Mouse (Mus musculus): ENCODE measurements around the gene Ubxn11. TPM values are rescaled to one million over a fixed set of nuclear protein-coding genes. Genes with fewer than 3 reads are reported as not detected.

Gene Ubxn11
- polyA plus RNA-seq, 1 experiment from 2014 or later: 1.3 TPM

DNA sequence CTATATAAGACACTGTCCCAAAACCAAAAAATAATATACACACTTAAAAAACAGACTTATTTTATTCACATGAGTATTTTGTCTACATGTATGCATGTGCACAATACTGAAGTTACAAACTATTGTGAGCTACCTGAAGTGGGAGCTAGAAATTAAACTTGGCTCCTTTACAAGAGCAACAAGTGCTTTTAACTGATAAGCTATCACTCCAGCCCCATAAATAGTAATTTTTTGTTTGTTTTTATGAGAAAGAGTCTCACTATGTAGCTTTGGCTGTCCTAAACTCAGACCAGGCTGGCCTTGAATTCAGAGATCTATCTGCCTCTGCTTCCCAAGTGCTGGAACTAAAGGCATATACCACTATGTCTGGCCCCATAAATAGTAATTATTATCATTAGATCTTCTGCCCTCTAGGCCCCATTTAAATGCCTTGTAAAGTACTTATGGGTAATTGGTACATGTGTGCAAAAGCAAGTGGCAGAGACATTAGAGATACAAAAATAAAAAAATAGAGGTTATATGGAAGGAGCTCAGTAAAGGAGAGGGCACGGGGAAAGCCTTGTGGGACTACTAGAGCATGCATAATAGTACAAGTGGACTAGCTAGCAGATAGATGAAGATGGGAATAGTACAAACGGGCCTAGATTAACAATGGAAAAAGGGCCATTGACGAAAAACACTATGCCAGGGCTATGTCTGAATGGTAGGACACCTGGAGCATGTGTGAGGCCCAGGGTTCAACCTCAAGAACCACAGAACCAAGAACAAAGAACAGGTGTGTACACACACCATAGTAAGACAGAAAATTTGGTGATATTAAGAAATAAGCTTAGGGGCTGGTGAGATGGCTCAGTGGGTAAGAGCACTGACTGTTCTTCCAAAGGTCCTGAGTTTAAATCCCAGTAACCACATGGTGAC, 63.4 kb downstream of the Ubxn11 start:
- Histone ChIP-seq H3K4me2 (replicated peaks; ENCODE audit: low read depth) (no peak overlapping the region), H3K36me3 (ENCODE audit: control insufficient read depth, insufficient read depth, low read length) (no peaks in the 10 kb centered on the region), H3K4me3 (ENCODE audit: low read depth, low read length) (no peak overlapping the region), H3K27me3 (ENCODE audit: control insufficient read depth, insufficient read depth, low read length) (no peaks in the 10 kb centered on the region), H3K27ac (replicated peaks) (no peak overlapping the region), H3K4me1 (replicated peaks; ENCODE audit: control insufficient read depth, insufficient read depth) (no peaks in the 10 kb centered on the region), H3K9ac (ENCODE audit: low read length) (no peak overlapping the region), H3K9me3 (ENCODE audit: control insufficient read depth, low read length) (no peaks in the 10 kb centered on the region)
- ATAC-seq (ENCODE audit: low FRiP score, low TSS enrichment) (peak; percentile 64), DNase-seq (ENCODE audit: low spot score) (no peak)
- TF ChIP-seq EP300 (optimal IDR thresholded peaks at IDR 0.05) (no peak), CTCF (IDR thresholded peaks at IDR 0.05; ENCODE audit: low read depth) (no peak)
- 76% methylated on average over 3 of the region's 3 CpGs for WGBS

DNA sequence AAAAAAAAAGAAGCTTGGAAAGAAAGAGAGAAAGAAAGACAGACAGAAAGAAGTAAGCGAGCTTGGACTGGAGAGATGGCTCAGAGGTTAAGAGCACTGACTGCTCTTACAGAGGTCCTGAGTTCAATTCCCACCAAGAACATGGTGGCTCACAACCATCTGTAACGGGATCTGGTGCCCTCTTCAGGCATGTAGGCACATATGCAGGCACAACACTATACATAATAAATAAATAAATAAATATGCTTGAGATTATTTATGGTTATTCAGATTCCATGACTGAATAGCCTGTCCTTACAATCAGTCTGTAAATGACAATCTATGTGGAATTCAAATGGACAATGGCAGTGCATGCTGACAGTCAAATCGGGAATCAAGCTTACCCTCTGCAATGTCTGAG, 64.5 kb downstream of the Ubxn11 start:
- ATAC-seq (ENCODE audit: low FRiP score, low TSS enrichment): no peak
- 89% methylated on average over 3 of the region's 3 CpGs for WGBS
- H3K9ac ChIP-seq (ENCODE audit: low read length): no peak overlapping the region

DNA sequence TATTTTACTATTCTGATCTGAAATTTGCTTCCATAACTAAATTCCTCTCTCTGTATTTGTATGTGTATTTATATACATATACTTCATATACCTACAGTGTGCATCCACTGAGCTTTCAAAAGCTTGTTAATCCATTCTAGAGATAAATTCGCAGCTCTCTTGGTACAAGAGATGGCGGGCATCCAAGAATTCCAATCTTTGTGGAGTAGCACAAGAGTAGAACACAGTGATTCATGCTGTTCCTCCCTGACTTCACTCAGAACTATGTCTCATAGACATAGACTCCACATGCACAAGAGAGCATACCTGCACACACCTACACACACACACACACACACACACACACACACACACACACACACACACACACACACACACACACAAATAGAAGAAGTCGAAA, 70.0 kb downstream of the Ubxn11 start:
- no peak for DNase-seq (ENCODE audit: low spot score)
- Histone ChIP-seq H3K36me3 (ENCODE audit: control insufficient read depth, insufficient read depth, low read length) (peaks cover 3% of the 10 kb centered on the region; the same call in 1 of the 2 replicates), H3K27me3 (ENCODE audit: control insufficient read depth, insufficient read depth, low read length) (no peaks in the 10 kb centered on the region), H3K4me1 (replicated peaks; ENCODE audit: control insufficient read depth, insufficient read depth) (no peaks in the 10 kb centered on the region), H3K9ac (ENCODE audit: low read length) (no peak overlapping the region), H3K4me3 (ENCODE audit: low read depth, low read length) (no peak overlapping the region), H3K9me3 (ENCODE audit: control insufficient read depth, low read length) (no peaks in the 10 kb centered on the region), H3K4me2 (replicated peaks; ENCODE audit: low read depth) (no peak overlapping the region), H3K27ac (replicated peaks) (no peak overlapping the region)
- no peak for ATAC-seq (ENCODE audit: low FRiP score, low TSS enrichment)
- no peak for TF ChIP-seq CTCF (IDR thresholded peaks at IDR 0.05; ENCODE audit: low read depth)
- WGBS: 57% methylated on average over 3 of the region's 3 CpGs

More for the DNA sequence above, 64.5 kb downstream of the Ubxn11 start:
- Histone ChIP-seq H3K9me3 (ENCODE audit: control insufficient read depth, low read length) (no peaks in the 10 kb centered on the region), H3K4me2 (replicated peaks; ENCODE audit: low read depth) (no peak overlapping the region), H3K4me3 (ENCODE audit: low read depth, low read length) (no peak overlapping the region), H3K27me3 (ENCODE audit: control insufficient read depth, insufficient read depth, low read length) (no peaks in the 10 kb centered on the region), H3K36me3 (ENCODE audit: control insufficient read depth, insufficient read depth, low read length) (peaks cover 3% of the 10 kb centered on the region; the same call in 1 of the 2 replicates), H3K27ac (replicated peaks) (no peak overlapping the region), H3K4me1 (replicated peaks; ENCODE audit: control insufficient read depth, insufficient read depth) (no peaks in the 10 kb centered on the region)
- no peak for DNase-seq (ENCODE audit: low spot score)
- TF ChIP-seq EP300 (optimal IDR thresholded peaks at IDR 0.05) (no peak), CTCF (IDR thresholded peaks at IDR 0.05; ENCODE audit: low read depth) (peak; percentile 48)

Other genes with a start within 250 kb of the Ubxn11 start
- gene Rps6ka1, start 214.8 kb upstream of the Ubxn11 start, polyA plus RNA-seq (2015; fragmentation: Nextera tagmentation; extraction: Ambion mirVana): 45.5 and 46.0 TPM in 2 replicates
- gene Hmgn2, start 133.9 kb upstream of the Ubxn11 start, polyA plus RNA-seq (2015; fragmentation: Nextera tagmentation; extraction: Ambion mirVana): 762 and 782 TPM in 2 replicates
- gene Dhdds, start 101.7 kb upstream of the Ubxn11 start, polyA plus RNA-seq (2015; fragmentation: Nextera tagmentation; extraction: Ambion mirVana): 23.1 TPM in 2 replicates
- gene Lin28a, start 83.7 kb upstream of the Ubxn11 start, polyA plus RNA-seq (2015; fragmentation: Nextera tagmentation; extraction: Ambion mirVana): not detected in 2 replicates
- not detected in 2 replicates for gene Zfp683, start 48.7 kb upstream of the Ubxn11 start, polyA plus RNA-seq (2015; fragmentation: Nextera tagmentation; extraction: Ambion mirVana)
- 15.6 and 21.6 TPM in 2 replicates for gene Crybg2, start 41.8 kb upstream of the Ubxn11 start, polyA plus RNA-seq (2015; fragmentation: Nextera tagmentation; extraction: Ambion mirVana)
- 18.0 and 20.3 TPM in 2 replicates for gene Cd52, start 7.5 kb upstream of the Ubxn11 start, polyA plus RNA-seq (2015; fragmentation: Nextera tagmentation; extraction: Ambion mirVana)
- gene Sh3bgrl3, start 26.2 kb downstream of the Ubxn11 start, polyA plus RNA-seq (2015; fragmentation: Nextera tagmentation; extraction: Ambion mirVana): 522 and 533 TPM in 2 replicates
- gene Cep85, start 84.5 kb downstream of the Ubxn11 start, polyA plus RNA-seq (2015; fragmentation: Nextera tagmentation; extraction: Ambion mirVana): 87.6 and 102 TPM in 2 replicates
- not detected in 2 replicates for gene Gm7534, start 100.4 kb downstream of the Ubxn11 start, polyA plus RNA-seq (2015; fragmentation: Nextera tagmentation; extraction: Ambion mirVana)
- gene Catsper4, start 124.8 kb downstream of the Ubxn11 start, polyA plus RNA-seq (2015; fragmentation: Nextera tagmentation; extraction: Ambion mirVana): 0.11 and 0.19 TPM in 2 replicates
- 9.4 and 9.5 TPM in 2 replicates for gene Cnksr1, start 135.8 kb downstream of the Ubxn11 start, polyA plus RNA-seq (2015; fragmentation: Nextera tagmentation; extraction: Ambion mirVana)
- gene E130218I03Rik, start 141.1 kb downstream of the Ubxn11 start, polyA plus RNA-seq (2015; fragmentation: Nextera tagmentation; extraction: Ambion mirVana): 0.21 and 0.31 TPM in 2 replicates
- gene Zfp593, start 143.0 kb downstream of the Ubxn11 start, polyA plus RNA-seq (2015; fragmentation: Nextera tagmentation; extraction: Ambion mirVana): 12.1 and 12.6 TPM in 2 replicates
- gene Gm30191, start 144.4 kb downstream of the Ubxn11 start, polyA plus RNA-seq (2015; fragmentation: Nextera tagmentation; extraction: Ambion mirVana): not detected in 2 replicates
- 3.7 and 4.2 TPM in 2 replicates for gene Grrp1, start 151.5 kb downstream of the Ubxn11 start, polyA plus RNA-seq (2015; fragmentation: Nextera tagmentation; extraction: Ambion mirVana)
- 8.3 and 8.4 TPM in 2 replicates for gene Pdik1l, start 185.3 kb downstream of the Ubxn11 start, polyA plus RNA-seq (2015; fragmentation: Nextera tagmentation; extraction: Ambion mirVana)
- 0.07 and 0.13 TPM in 2 replicates for gene Trim63, start 212.6 kb downstream of the Ubxn11 start, polyA plus RNA-seq (2015; fragmentation: Nextera tagmentation; extraction: Ambion mirVana)
- 0.06 and 0.07 TPM in 2 replicates for gene Slc30a2, start 240.6 kb downstream of the Ubxn11 start, polyA plus RNA-seq (2015; fragmentation: Nextera tagmentation; extraction: Ambion mirVana)